ENCODE assay signal across 10 mouse cellular contexts in the genomic region with DNA sequence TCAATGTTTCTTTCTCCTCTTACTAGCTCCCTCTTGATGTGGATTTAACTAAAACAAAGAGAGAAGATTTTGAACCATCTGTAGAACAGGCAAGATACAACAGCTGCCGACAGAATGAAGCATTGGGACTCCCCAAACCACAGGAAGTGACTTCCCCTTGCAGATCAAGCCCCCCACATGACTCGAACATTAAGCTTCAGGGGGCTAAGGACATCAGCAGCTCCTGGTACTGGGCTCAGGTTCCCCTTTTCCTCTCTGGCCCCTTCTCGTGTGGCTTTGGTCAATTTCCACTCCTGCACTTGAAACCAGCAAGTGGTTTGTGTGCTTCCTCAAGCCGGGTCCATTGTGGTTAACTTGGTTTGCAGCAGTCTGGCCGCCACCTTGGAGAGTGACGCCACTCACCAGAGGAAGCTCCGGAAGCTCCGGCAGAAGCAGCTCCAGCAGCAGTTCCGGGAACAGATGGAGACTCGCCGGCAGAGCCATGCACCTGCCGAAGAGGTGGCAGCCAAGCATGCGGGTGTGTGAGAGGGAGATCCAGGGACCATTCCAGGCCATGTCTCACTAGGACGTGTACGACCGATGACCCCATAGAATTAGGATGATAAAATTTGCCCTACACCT. TPM values are rescaled to one million over a fixed set of nuclear protein-coding genes. Genes with fewer than 3 reads are reported as not detected.
A peak's percentile ranks its signal among the peaks of the same experiment; 100 is the strongest.
DNase-seq lines count a peak whose midpoint lies in the region; ATAC-seq and TF ChIP-seq lines count a peak whose summit lies in the region.
"Had no signal": no experiment of that assay in that cellular context is flagged by ENCODE, and none has a peak within 500 bp of the region (broad histone marks: within the 10 kb centered on the region; RNA-seq: fewer than 3 reads in every experiment).

No protein-coding gene starts in this region.

- no peak overlapping the region for H3K9ac ChIP-seq in midbrain, embryonic 14.5 days (replicated peaks; ENCODE audit: low read length)
- no peak overlapping the region for H3K9ac ChIP-seq in forebrain, embryonic 13.5 days
- no peak overlapping the region for H3K9ac ChIP-seq in intestine, postnatal 0 days (ENCODE audit: low read depth, low read length)
- H3K9ac ChIP-seq: heart, embryonic 13.5 days; limb, embryonic 15.5 days had no signal

- H3K27ac ChIP-seq in midbrain, embryonic 14.5 days (replicated peaks; ENCODE audit: low read depth, low read length), result no peak overlapping the region
- H3K27ac ChIP-seq in forebrain, embryonic 13.5 days, result no peak overlapping the region
- no peak overlapping the region for H3K27ac ChIP-seq in intestine, postnatal 0 days (ENCODE audit: low read depth, low read length)
- H3K27ac ChIP-seq: heart, embryonic 13.5 days; limb, embryonic 15.5 days had no signal

- no peaks in the 10 kb centered on the region for H3K9me3 ChIP-seq in midbrain, embryonic 14.5 days (ENCODE audit: control insufficient read depth, low read length)
- H3K9me3 ChIP-seq in forebrain, embryonic 13.5 days (replicated peaks), result no peaks in the 10 kb centered on the region
- H3K9me3 ChIP-seq in intestine, postnatal 0 days (ENCODE audit: control insufficient read depth), result no peaks in the 10 kb centered on the region
- H3K9me3 ChIP-seq: heart, embryonic 13.5 days; limb, embryonic 15.5 days had no signal

- TF ChIP-seq CTCF in intestine, postnatal 0 days (IDR thresholded peaks at IDR 0.05; ENCODE audit: low read depth), result no peak

- DNase-seq in left cerebral cortex, postnatal 25 days (ENCODE audit: low spot score in 2 of 2), result peak; percentile 21 to 43
- no peak for DNase-seq in left cerebral cortex, postnatal 4 days
- peak; percentile 73 to 81 for DNase-seq in cerebellum, adult 18-20 months
- DNase-seq in lung, postnatal 4 days, result peak; percentile 43 to 51
- DNase-seq in thymus, postnatal 10 days (ENCODE audit: low spot score in 2 of 2), result peak; percentile 62 to 64
- DNase-seq in midbrain, embryonic 14.5 days, result no peak

- H3K4me1 ChIP-seq in midbrain, embryonic 14.5 days (ENCODE audit: control insufficient read depth, insufficient read depth, low read length), result no peaks in the 10 kb centered on the region
- H3K4me1 ChIP-seq in forebrain, embryonic 13.5 days, result no peaks in the 10 kb centered on the region
- H3K4me1 ChIP-seq in intestine, postnatal 0 days (replicated peaks; ENCODE audit: control insufficient read depth, insufficient read depth, low read length), result no peaks in the 10 kb centered on the region
- H3K4me1 ChIP-seq: heart, embryonic 13.5 days; limb, embryonic 15.5 days had no signal

- H3K36me3 ChIP-seq in midbrain, embryonic 14.5 days (ENCODE audit: control insufficient read depth, insufficient read depth, low read length), result peaks cover 86% of the 10 kb centered on the region
- peaks cover 85% of the 10 kb centered on the region for H3K36me3 ChIP-seq in forebrain, embryonic 13.5 days (ENCODE audit: poor library complexity, severe bottlenecking)
- peaks cover 60% of the 10 kb centered on the region for H3K36me3 ChIP-seq in intestine, postnatal 0 days (ENCODE audit: control insufficient read depth, insufficient read depth)

- no peaks in the 10 kb centered on the region for H3K27me3 ChIP-seq in midbrain, embryonic 14.5 days (ENCODE audit: control insufficient read depth, insufficient read depth, low read length)
- H3K27me3 ChIP-seq in forebrain, embryonic 13.5 days, result no peaks in the 10 kb centered on the region
- H3K27me3 ChIP-seq in intestine, postnatal 0 days (replicated peaks; ENCODE audit: control insufficient read depth, insufficient read depth, low read length), result no peaks in the 10 kb centered on the region
- H3K27me3 ChIP-seq: heart, embryonic 13.5 days; limb, embryonic 15.5 days had no signal

- no peak for ATAC-seq in midbrain, embryonic 14.5 days (ENCODE audit: low FRiP score, low TSS enrichment)
- ATAC-seq in forebrain, embryonic 13.5 days, result no peak
- no peak for ATAC-seq in intestine, postnatal 0 days

- no peak overlapping the region for H3K4me2 ChIP-seq in midbrain, embryonic 14.5 days (ENCODE audit: low read length)
- no peak overlapping the region for H3K4me2 ChIP-seq in forebrain, embryonic 13.5 days
- no peak overlapping the region for H3K4me2 ChIP-seq in intestine, postnatal 0 days (replicated peaks; ENCODE audit: low read depth)
- H3K4me2 ChIP-seq: heart, embryonic 13.5 days; limb, embryonic 15.5 days had no signal

- 93% methylated on average over 16 of the region's 16 CpGs for WGBS in midbrain, embryonic 14.5 days
- WGBS in forebrain, embryonic 13.5 days, result 87% methylated on average over 16 of the region's 16 CpGs
- 84% methylated on average over 16 of the region's 16 CpGs for WGBS in intestine, postnatal 0 days

- H3K4me3 ChIP-seq in midbrain, embryonic 14.5 days (replicated peaks; ENCODE audit: low read depth, low read length), result no peak overlapping the region
- no peak overlapping the region for H3K4me3 ChIP-seq in forebrain, embryonic 13.5 days
- no peak overlapping the region for H3K4me3 ChIP-seq in intestine, postnatal 0 days (ENCODE audit: low read depth, low read length)
- H3K4me3 ChIP-seq: heart, embryonic 13.5 days; limb, embryonic 15.5 days had no signal

- intact Hi-C loops in left cerebral cortex, postnatal 25 days (cut with DNase I), result no loop called here
- intact Hi-C loops in left cerebral cortex, postnatal 4 days (cut with DNase I), result loop anchor here (5.0 kb wide), 1 partner anchor 126 kb away; no protein-coding TSS in a partner anchor

RNA-seq across cellular contexts. Expression of a gene that starts 16.2 kb away (rescaled TPM):
- total RNA-seq in left cerebral cortex, postnatal 25 days (2021), result 10 to 100 TPM; 37.7 to 38.1 TPM
- total RNA-seq in left cerebral cortex, postnatal 4 days (2021), result 10 to 100 TPM; 25.6 to 27.1 TPM
- polyA plus RNA-seq in midbrain, embryonic 14.5 days (2014; fragmentation: Nextera tagmentation; extraction: Ambion mirVana), result 24.0 and 26.1 TPM in 2 replicates
- 22.3 and 25.7 TPM in 2 replicates for polyA plus RNA-seq in forebrain, embryonic 13.5 days (2015; fragmentation: Nextera tagmentation; extraction: Ambion mirVana)
- polyA plus RNA-seq in intestine, postnatal 0 days (2015; fragmentation: Nextera tagmentation; extraction: Ambion mirVana), result 4.2 and 4.6 TPM in 2 replicates

Comparison
In these comparisons a context has a peak if more than half of its experiments do, and no peak if none do; other contexts are left out.
1. DNase-seq: peak in left cerebral cortex, postnatal 25 days (2 of 2), cerebellum, adult 18-20 months (2 of 2), lung, postnatal 4 days (2 of 2) and thymus, postnatal 10 days (2 of 2); none in left cerebral cortex, postnatal 4 days (single experiment) and midbrain, embryonic 14.5 days (single experiment).